Mouse (Mus musculus): ENCODE results near the gene LTO1.
"Not testable (repeated sequence)": the region's sequence is repeated elsewhere in the genome, so short reads cannot be mapped to it uniquely, and the experiment has no call there.

LTO1 gene

DNA sequence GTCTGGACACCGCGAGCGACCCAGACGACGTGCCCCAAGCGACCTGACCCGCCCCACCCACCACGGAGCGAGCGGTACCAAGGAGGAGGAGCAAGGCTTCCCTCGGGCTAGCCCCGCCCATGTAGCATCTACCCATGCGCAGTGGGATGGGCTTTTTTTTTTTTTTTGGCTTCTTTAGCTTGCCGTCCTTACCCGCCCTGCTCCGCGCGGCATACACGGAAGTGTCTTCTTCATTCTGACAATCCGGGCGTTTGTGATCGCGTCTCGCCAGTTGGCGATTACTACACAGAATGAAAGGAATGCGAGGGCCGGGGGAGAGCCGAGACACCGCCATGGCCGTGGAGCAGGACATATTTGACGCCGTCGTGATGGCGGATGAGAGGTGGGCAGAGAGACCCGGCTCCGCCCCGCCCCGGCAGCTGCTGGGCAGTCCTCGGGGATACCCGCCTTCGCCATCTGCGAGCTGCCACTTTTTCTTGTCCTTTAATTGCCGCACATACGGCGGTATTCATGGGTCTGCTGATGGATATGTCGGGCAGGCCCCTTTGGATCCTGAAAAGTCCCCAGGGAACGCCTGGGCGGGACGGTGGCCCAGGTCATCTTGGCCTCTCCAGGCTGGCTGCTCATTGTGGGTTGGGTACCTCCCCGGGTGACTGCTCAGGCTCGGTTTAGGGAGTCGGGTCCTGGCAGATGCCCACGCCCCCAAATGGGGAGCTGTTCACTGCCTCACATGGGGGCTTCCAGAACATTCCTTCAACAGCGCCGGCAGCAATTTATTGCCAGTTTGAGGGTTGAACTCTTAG is at the start of gene LTO1:
Gene LTO1 (plus strand): TSS at position 153 of the 803 bp plus-strand sequence.
- DNase-seq (ENCODE audit: low spot score in 2 of 2): peak; percentile 86 to 87

DNA sequence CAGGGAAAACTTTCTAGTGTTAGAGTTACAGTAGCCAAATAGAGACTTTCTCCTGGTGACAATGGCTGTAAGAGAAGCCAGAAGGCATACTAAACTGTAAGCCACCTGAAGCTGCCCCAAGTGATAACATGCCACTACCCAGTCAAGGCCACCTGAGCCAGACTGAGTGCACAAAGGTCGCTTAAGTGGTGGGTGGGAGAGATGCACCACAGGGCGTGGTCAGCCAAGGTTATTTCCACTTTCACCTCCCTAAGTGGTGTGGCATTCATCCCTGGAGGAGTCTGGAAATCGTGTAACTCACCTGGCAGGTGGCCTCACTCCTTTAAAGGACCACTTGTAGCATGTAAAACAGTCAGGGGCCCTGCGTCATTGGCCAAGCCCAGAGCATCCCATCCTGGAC is 47.7 kb upstream of the LTO1 start:
- DNase-seq (ENCODE audit: low spot score in 2 of 2): no peak

DNA sequence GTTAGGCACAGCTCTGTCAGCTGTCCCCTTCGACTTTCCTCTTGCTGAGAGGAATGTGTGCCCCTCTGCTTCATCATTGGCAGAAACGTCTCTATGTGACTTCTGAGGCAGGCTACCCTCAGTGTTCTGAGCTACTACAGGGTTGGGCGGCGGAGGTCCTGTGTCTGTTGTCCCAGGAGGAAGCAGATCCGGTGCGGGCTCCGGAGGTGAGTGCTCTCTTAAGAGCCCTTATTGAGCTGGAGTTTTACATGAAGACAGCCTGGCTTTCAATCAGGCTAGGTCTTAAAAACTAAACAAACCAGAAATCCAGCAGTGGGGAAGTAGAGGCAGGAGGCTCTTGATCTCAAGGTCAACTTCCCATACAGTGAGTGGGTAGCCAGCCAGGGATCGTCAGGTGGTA is 47.3 kb upstream of the LTO1 start:
- DNase-seq (ENCODE audit: low spot score in 2 of 2): no peak

DNA sequence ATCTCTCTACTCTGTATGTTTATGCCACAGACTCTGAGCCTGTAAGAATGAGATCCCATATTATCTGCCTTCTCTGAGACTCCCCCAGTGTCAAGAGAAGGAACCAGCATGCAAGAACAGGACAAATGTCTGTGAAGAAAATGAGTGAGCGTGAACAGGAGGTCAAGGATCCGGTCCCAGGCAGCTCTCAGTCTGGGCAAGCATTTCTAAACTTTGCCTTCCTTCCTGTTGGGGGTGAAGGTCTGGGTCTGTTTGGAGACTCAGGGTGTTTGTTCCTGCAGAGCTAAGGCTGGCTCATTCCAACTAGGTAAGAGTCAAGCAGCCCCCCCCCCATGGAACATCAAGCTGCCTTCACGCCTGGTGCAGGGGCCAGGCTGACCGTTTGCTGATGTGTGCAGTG is 42.5 kb upstream of the LTO1 start:
- DNase-seq (ENCODE audit: low spot score in 2 of 2): no peak

DNA sequence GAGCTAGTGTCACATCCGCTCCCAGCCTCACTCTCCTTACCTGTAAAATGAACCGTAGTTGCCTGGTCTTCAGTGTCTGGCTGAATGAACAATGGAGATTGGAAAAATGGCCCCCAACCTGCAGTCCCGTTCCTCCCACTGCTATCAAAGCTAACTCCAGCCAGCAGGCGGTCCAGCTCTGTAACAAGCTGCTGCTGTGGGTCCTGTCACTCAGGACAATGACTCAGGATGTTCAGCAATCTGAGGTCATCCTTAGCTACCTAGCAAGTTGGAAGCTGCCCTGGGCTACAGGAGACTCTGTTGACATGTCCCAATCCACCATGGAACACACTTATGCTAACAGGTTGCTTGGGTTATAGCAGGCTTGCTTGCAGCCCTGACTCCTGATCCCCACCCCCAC is 41.7 kb upstream of the LTO1 start:
- no peak for DNase-seq (ENCODE audit: low spot score in 2 of 2)

DNA sequence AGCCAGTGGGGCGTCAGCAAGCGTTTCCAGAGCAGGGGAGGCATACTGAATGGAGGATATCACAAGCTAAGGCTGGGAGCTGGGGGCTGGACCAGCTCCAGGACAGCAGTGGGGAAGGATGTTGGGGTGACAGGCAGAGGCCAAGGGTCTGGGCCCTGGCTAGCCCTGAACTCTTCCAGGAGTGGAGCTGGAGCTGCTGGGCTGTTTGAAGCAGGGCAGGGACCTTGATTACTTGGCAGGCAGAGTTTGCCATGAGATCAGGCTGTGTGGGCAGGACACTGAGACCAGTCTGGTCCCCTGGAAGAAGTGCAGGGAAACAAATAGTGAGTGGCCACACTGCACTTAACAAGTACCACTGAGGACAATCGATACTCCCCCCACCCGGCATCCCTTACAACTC is 40.7 kb upstream of the LTO1 start:
- no peak for DNase-seq (ENCODE audit: low spot score in 2 of 2)

DNA sequence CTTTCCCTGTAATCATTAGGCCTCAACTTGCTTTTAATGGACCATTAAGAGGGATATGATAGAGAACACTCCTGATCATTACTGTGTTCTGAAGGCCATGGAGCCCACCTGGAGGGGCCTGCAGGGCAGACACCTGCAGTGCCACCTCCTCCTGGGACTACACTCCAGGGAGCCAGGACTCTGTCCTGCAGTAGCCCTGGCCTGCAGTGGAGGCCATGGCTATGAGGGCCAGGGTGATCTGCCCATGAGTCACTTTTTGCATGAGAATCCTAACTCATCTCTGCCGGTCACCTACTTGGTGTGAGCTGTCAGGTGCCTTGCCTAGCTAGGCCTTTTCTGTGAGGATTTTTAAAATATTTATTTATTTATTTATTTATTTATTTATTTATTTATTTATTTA is 36.5 kb upstream of the LTO1 start:
- DNase-seq (ENCODE audit: low spot score in 2 of 2): no peak

DNA sequence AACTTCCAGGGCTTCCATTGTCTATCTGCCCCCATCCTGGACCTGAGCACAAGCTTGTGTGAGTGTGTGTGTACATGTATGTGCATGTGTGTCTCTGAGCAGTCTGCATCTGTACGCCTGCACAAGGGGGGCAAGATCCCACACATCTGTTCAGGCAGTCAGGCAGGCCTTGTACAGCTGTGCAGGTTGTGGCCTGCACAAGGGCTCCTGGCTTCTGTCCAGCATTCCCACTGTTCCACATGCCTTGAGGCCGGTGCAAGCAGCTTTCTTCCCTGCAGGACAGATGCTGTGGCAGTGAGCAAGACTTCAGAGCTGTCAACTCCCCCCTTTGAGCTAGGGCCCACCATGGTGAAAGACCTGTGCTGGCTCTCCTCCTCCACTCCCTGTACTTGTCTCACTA is 31.8 kb upstream of the LTO1 start:
- no peak for DNase-seq (ENCODE audit: low spot score in 2 of 2)

DNA sequence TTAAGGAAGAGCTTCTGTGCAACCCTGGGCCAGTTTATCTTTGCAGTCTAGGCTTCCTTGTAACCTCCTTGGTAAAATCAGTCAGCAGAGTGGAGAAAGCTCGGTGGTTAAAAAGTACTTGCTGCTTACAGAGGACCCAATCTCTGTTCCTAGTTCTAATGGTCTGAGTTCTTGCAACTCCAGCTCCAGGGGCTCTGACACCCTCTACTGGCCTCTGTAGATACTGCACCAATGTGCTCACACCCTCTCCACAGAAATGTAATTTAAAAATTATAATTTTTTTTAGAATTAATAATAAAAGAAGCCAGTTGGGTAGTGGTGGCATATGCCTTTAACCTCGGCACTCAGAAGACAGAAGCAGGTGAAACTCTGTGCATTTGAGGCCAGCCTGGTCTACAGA is 27.2 kb upstream of the LTO1 start:
- DNase-seq (ENCODE audit: low spot score in 2 of 2): no peak

DNA sequence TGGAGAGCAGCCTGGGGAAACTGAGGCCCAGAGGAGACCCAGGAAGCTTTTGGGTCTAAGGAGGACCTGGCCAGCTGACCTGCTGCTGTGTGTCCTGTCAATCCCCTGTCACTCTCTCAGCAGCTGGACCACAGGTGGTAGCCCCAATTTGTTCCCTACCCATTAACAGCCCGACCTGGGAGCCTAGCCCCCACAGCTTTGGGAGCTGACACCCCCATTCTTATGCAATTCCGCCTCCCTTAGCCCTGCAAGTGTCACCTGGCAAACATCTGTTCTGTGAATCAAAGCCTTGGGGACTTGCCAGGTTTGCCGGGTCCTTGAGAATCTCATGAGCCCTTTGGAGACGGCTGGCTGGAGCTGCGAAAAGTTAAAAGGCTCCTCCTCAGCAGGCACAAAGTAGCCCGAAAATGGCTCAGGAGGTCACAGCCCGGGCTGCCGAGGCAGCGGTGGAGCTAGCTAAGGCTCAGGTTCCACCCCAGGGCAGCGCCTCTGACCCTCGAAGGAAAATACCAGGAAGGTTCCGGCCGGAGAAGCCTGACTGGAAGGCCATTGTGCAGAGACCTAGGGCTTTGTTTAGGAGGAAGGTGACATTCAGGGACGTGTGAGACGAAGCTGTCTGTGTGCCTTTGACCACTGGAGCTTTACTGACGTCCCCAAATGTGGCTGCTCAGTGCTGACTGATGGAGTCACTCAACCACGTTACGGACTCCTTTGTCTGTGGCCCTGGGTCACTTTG is 26.2 kb upstream of the LTO1 start:
- DNase-seq (ENCODE audit: low spot score in 2 of 2): no peak

DNA sequence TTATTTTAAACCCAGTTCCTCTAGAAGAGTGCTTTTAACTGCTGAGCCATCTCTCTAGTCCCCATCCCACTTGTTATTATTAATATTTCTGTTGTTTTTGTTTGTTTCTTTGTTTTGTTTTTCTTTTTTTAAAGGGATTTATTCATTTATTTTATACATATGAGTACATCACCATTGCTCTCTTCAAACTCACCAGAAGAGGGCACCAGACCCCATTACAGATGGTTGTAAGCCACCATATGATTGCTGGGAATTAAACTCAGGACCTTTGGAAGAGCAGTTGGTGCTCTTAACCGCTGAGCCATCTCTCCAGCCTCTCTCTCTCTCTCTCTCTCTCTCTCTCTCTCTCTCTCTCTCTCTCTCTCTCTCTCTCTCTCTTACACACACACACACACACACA is 24.2 kb upstream of the LTO1 start:
- not testable (repeated sequence) for DNase-seq (ENCODE audit: low spot score in 2 of 2)

DNA sequence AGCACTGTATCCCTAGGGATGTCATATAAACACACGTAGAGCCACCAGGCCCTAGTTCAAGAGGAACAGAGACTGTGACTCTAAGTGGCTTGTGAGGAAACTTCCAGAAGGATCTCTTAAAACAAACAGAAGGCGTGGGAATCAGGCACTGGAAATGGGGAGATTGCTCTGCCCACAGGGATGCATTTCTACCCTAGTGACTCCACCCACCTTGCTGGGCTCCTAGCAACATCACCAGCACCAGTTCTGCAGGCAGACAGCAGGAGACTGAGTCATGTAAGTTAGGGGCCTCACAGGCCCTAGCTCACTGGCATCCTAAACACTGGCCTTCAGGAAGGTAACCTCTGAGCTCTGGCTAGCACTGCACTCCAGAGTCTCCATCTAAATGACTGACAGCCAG is 23.0 kb upstream of the LTO1 start:
- peak in 1 of 2 experiments; percentile 36 for DNase-seq (ENCODE audit: low spot score in 2 of 2)

DNA sequence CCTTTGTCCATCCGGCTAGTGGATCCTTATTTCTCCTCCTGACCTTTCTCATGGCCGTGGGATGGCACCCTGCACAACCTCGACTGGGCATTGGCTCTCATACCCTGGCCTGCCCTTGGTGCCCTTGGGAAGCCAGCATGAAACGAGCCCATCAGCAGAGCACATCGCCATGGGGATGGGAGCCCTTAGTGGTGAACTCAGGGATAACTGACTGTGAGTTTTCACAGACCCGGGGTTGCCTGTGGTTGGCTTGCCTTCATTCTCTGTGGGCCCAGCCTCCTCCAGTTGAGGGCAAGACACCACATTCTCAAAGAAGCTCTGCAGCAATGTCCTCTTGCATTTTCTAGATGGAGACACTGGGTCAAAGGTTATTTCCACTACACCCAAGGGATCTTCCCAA is 22.6 kb upstream of the LTO1 start:
- DNase-seq (ENCODE audit: low spot score in 2 of 2): no peak

DNA sequence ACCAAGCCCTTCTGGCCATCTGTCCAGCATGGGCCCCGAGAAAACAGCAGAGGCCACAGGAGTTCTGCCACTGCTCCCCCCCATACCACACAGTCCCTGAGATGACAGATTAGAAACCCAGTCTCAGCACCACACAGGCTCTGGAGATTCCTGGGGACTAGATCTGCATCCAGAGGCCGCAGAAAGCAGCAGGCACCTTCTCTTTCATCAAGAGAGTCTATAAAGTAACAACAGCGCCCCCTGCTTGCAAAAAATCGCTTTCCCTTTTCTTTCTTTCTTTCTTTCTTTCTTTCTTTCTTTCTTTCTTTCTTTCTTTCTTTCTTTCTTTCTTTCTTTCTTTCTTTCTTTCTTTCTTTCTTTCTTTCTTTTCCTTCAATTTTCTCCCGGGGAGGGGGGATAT is 20.7 kb upstream of the LTO1 start:
- DNase-seq (ENCODE audit: low spot score in 2 of 2): no peak

DNA sequence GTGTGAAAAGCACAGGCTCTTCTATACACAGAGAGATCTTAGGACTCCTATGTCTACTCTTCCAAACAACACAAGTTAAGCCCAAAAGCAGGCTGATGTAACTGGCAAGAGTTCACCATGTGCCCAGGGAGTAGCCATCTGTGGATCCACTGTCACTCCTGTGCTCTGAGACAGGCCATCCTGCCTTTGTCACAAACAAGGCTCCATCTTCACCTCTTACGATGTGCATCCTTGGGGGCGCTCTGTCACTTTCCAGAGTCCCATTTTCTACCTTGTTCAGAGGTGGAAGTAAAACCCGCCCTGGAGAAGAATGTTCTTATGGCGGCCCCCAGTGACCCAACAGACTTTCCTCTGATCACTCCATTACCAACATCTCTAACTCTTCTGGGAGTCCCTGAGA is 20.2 kb upstream of the LTO1 start:
- DNase-seq (ENCODE audit: low spot score in 2 of 2): no peak

DNA sequence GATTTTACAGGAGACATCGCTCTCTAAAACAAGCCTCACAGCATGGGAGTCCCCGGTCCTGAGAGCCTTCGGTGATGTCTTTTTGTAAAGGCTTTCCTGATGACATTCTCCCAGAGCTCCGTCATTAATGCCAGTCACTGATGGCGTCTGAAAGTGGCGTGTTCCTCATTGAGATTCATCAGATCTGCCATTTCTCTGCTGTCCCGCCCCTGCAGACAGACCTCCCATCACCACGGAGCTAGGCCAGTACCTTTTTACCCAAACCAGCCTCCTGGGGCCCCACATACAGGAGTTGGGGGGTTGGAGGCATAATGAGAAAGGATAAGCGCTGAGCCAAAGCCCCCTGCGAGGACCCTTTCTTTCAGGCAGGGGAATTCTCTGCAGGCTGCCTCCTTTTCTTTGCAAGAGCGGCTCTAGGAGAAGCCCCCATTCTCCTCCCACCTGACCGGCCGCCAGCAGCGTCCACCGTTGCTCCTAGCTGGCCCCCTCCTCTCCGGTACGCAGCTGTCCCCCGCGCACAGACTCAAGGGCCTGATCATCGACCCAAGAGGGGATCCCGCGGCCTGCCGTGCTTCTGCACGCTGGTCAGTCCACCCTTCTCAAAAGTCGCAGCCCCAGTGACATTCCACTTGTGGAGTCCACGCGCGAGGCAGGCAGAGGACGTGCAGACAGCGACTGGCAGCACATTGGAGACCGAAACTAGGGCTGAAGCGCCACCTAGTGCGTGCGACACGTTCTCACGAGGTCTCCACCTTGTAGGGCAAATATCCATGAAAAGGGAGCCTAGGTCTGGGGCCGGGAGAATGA is 19.4 kb upstream of the LTO1 start:
- DNase-seq (ENCODE audit: low spot score in 2 of 2): peak; percentile 41 to 52

DNA sequence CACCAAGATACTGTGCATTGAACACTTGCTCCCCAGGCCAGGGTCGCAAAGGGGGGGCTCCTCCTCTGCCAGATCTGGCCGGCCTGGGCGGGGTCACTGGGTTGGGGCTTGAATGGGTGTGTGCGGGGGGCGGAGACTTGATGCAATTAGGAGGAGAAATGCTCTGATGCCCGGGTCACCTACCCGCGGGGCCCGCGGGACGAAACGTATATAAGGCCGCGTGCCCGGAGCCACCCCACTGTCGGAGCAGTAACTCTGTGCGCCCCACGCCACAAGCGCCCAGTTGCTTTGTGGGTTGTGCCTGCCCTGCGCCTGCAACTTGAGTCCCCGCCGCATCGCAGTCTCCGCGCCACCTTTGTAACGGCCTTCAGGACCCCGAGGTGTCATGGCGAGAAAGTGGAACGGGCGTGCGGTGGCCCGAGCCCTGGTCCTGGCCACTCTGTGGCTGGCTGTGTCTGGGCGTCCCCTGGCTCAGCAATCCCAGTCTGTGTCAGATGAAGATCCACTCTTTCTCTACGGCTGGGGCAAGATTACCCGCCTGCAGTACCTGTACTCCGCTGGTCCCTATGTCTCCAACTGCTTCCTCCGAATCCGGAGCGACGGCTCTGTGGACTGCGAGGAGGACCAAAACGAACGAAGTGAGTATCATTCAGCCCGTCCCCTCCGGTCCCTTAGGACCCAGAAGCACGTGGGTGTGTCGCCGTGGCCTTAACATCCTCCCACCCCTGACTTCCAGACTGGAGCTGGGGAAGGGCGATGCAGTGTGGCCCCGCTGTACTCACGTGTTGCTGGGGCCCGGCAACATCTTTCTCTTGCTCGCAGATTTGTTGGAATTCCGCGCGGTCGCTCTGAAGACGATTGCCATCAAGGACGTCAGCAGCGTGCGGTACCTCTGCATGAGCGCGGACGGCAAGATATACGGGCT is 18.3 kb upstream of the LTO1 start, which contains the start of gene Fgf15:
Gene Fgf15 (plus strand): TSS at position 238 of the 925 bp plus-strand sequence.
- no peak for DNase-seq (ENCODE audit: low spot score in 2 of 2)

DNA sequence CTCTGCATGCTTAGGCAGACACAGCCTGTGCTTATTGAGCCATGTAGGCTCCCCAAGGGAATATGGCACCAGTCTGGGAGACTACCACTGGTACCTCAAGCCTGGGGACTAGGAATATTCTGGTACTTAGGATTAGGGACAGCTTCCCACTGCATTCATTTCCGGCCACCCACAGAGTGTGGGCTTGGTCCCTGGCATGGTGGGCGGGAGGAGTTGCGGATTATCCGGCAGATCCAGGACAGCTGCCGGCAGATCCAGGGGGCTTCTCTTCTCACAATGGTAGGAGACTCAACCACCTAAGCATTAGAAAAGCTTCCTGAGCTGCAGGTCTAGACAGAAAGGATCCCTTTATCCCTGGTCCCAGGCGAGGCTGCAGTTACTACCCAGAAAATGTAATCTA is 16.4 kb upstream of the LTO1 start:
- DNase-seq (ENCODE audit: low spot score in 2 of 2): no peak

DNA sequence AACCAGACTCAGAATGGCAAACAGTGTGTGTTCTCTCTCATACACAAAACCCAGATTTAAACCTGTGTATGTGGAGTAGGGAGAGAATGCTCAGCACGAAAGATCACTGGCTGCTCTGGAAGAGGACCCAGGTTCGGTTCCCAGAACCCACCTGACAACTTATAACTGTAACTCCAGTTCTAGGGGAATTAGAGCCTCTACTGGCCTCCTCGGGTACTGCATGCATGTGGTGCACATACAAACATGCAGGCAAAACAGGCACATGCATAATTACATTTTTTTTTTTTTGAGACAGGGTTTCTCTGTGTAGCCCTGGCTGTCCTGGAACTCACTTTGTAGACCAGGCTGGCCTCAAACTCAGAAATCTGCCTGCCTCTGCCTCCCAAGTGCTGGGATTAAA is 9.4 kb upstream of the LTO1 start:
- DNase-seq (ENCODE audit: low spot score in 2 of 2): not testable (repeated sequence)

DNA sequence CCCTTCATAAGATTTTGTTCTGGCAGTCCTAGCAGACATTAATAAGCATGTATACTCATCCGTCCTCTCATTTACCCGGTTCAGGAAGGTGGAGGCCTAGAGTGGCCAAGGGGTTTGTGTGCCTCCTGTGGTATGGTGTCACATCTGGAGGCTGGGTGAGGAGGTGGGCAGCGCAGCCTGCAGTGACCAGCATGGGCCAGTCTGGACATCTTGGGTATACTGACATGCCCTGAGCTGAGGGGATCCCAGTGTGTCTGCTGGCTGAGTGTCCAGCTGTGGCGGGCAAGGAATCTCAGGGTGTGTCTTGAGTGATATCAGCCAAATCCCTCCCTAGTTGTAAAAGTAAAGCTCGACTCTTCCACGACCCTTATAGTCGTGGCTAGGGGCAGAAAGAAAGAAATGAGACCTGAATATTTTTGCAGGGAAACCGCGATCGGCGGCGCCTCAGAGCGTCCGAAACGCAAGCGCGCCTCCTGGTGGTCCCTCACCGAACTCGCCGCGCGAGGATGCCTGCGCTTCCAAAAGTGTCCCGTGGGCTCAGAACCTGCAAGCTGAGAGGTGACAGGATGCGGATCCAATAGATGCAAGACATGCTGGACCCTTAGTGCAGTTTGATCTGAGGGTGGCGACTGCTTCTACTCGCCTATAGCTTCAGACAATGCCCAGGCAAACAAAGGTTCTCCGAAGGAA is 8.0 kb upstream of the LTO1 start:
- DNase-seq (ENCODE audit: low spot score in 2 of 2): peak; percentile 30 to 47

DNA sequence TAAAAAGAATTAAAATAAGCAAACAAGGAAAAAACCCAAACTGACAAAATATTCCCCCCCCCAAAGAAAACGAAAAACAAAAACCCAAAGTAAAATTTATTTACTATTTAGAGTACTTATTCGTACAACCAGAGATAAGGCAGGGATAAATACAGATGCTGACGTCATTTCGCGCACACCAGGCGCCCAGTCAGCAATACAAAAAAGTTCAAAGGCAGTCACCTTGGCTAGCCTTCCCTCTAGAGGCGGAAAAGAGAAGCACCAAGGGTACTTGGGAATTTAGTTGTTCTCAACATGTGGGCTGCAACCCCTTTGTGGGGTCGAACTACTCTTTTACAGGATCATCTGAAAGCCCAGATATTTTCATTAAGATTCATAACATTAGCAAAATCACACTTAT is 7.1 kb upstream of the LTO1 start:
- DNase-seq (ENCODE audit: low spot score in 2 of 2): no peak

All from right cerebral cortex, postnatal 36 days (tissue).